Mouse (Mus musculus) spleen, postnatal 4 days (tissue): Measurements from ENCODE around the gene Kcnc3.

ENCODE experiments used
- DNase-seq, 2 experiments: peaks; one replicate each; pipeline ENCODE4 v3.0.0; 2022; ENCODE audit warnings: low spot score in 2 of 2

Gene Kcnc3

DNA sequence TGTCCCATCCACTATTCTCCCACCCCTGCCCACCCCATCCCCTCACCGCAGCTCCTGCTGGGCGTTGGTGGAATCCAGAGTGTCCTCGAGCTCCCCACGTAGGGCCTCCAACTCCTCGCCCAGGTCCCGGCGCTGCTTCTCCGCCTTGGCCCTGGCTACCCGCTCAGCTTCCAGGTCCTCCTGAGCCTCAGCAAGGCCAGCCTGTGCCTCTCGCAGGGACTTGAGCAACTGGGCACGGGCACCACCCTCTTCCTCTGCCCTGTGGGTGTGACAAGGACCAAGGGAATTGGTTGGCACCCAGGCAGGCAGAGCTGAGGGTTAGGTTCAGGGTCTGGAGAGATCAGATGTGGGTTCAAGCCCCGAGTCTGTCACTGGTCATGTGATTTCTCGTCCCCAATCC is 36.5 kb downstream of the Kcnc3 start:
- DNase-seq, result no peak

DNA sequence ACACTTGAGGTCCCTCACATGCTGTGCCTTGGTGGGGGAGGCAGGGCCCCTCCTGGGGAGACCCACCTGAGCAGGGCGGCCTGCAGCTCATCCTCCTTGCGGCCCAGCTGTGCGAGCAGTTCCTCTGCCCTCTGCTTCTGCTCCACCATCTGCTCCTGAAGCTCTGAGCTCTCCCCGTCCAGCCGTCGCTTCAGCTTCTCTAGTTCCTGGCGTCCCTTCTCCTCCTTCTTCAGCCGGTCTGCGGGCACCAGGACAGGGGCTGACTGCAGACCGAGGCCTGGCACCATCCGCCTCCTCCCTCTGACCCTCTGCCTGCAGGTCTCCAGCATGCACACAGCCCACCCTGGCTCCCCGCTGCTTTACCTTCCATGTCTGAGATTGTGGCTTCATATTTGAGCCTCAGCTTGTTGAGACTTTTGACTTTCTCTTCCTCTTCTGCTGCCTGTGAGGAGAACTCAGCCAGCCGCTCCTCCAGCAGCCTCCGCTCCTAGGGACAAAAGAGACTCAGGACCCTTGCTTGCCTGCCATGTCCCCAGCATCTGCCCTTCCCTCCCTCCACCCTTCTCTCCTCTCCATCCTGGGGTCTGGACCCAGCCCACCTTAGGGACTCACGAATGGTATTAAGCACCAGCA is 38.1 kb downstream of the Kcnc3 start:
- no peak for DNase-seq

DNA sequence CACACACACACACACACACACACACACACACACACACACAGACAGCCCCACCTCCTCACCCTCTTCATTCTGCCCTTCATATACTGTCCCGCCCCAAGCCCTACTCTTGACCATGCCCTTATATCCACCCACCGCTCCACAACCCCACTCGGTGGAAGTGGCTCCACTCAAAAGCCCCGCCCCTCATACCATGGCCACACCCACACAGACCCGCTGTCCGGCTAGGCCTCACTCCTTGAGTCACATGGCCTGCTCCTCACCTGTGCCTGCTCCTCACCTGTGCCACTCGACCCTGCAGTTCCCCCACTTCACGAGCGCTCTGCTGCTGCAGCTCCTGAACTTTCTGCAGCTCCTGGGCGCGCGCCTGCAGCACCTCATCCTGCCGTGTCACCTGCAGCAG is 40.0 kb downstream of the Kcnc3 start:
- no peak for DNase-seq

DNA sequence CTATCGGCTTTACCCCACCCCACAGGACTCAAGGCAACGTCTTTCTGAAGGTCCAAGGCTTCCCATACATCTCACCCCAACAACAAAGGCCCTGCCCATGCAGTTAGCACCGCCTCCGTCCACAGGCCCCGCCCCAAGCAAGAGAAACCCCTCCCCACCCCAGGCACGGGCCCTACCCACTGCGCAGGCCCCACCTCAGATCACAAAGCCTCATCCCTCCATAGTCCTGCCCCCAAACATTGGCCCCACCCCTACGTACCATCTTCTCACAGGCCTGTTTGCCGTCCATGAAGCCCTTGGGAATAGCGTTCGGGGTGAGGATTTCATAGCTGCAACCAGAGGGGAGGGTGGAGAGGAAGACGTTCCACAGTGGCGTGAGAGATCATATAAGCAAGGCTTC is 42.2 kb downstream of the Kcnc3 start:
- DNase-seq, result no peak

DNA sequence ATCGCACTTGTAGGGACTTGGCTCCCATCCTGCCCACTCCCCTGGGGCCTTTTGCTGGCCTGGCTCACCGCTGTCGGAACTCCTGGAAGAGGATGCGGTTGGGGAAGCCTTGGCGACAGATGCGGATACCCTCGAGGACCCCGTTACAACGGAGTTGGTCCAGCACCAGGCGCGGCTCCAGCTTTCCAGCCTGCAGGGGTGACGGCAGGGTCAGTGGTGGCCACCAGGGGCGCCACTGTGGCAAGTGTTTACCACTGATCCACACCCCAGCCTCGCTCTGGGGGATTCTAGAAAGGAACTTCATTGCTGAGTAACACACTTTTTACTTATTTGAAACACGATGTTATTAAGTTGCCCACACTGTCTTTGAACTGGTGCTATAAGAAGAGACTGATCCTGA is 42.9 kb downstream of the Kcnc3 start:
- DNase-seq, result peak in 1 of 2 experiments; percentile 65

DNA sequence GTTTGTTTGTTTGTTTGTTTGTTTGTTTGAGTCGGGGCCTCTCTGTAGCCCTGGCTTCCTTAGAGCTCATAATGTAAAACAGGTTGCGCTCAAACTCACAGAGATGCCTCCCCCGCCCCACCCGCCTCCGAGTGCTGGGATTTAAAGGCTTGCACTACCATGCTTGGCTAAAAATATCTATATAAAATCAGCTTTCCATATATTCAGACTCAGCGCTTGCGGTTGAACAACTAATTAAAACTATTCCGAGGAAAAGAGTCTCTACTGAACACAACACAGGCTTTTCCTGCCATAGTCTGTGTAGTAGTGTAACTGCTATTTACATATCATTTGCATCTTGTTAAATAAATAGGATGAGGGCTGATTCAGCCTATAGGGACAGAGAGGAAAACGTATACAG is 46.2 kb downstream of the Kcnc3 start:
- no peak for DNase-seq

DNA sequence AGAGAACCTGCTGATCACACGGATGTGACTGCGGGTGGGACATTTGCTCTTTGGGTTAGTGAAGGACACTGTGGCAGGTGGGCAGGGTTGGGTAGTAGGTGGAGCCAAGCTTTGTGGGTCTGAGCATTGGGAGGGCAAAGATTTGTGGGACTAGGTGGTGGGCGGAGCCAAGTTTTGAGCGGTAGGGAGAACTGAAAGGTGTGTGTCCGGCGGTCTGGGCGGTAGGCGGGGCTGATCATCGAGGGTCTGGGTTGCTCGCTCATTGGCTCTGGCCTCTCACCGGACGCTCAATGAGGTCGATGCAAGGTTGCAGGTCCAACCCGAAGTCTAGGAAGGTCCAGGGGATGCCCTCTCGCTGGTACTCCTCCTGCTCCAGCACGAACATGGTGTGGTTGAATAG is 48.2 kb downstream of the Kcnc3 start:
- no peak for DNase-seq

DNA sequence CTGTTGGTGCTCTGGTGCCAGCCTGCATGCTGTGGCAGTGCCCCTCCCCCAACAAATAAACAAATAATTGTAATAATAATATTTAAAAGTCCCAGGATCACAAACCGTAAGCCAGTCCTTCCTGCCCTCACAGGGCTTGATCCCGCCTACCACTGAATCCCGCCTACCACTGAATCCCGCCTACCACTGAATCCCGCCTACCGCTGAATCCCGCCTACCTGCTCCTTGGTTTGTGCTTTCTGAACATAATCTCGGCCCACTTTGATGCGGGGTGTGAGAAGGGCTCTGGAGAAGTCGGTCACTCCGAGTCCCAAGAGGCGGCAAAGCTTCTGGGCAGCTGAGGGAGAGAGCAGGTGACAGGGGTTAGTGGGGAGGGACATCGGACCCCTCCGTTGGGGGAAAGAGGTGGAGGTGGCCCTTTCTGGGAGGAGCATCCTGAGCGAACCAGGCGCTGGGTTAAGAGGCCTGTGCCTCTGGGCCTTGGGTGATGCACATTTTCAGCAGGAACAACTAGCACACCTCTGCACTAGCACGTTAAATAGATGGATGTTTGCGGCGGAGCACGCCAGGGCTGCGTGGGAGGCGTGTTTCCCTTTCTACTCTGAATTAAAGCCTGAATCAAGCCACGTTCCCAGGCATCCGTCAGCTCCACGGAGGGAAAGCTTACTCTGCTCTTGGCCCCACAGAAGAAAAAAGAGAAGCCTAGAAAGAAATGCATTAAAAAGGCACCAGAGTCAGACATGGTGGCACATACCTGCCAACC is 50.6 kb downstream of the Kcnc3 start:
- DNase-seq, result no peak

DNA sequence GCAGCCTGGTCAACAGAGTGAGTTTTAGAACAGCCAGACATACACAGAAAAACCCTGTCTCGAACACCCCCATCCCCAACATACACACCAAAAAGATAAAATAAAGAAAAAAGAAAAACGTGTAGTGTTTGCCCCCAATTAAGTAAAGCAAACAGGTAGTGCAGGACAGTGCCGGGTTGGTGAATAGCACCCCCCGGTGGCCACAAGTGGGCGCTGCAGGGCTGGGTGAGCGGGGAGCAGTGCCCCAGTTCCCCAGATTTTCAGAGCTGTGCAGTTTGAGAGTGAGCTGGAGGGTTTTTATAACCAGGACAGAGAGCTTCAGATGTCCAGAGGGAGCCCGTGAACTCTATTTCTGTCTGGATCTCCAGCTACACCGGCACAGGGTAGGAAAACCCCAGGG is 51.4 kb downstream of the Kcnc3 start:
- peak; percentile 60 to 84 for DNase-seq

DNA sequence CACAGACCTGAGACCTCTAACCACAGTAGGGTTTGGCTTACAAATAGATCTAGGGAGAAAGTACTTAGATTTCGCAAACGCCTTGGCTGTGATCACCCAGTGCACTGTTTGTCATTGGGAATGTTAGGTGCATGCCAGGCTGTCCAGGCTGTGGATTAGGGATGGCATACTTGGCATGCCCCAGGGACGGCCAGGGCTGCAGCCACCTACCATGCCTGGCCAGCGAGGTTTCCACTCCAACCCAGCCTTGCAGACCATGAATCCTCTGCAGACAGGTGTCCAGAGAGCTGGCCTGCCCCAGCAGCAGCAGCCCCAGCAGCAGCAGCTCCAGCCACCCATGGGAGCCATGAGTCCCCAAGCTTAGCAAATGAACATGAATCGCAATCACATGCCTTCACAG is 54.8 kb downstream of the Kcnc3 start:
- DNase-seq, result no peak

DNA sequence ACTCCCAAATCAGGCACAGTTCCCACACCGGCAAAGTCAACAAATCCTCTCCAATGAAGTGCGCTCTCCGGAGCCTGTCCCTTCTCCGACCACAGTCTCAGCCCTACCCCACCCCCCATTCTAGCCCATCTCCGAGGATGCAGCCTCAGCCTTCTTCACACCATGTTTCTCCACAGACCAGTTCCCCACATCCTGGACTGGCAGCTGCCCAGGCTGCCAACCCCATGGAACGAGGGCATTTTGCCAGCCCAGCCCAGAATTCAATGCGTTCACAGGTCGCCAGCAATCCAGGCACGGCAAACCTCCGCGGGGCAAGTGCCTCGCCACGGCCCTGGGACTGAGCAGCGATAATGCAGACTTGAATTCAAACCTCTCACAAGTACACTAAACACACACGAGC is 55.5 kb downstream of the Kcnc3 start:
- no peak for DNase-seq

DNA sequence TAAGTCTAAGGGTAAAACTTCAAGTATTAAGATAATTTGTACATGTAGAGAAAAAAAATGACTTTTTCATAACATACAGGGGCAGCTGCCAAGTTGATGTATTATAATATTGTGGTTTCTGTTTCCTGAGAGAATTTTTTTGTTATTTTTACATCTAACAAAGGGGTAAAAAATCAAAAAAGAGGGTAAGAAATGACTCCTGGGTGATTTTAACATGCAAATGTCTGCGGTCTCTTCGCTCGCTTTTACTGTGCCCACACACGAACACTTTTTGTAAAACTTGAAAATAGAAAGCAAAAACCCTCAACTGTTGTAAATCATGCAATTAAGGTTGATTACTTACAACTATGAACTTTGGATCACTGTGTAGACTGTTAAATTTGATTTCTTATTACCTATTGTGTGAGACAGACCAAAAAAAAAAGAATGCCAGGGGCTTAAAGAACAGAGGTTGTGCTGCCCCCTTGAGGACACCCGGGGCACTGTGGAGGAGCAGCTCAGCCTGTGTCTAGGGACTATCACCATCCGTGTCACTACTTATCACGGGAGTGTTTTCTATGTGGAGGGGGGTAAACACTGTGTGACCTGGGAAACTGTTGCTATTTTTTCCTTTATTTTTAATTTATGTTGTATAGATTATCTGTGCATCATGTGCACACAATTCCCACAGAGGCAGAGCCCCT is 56.7 kb downstream of the Kcnc3 start:
- peak; percentile 64 to 84 for DNase-seq

DNA sequence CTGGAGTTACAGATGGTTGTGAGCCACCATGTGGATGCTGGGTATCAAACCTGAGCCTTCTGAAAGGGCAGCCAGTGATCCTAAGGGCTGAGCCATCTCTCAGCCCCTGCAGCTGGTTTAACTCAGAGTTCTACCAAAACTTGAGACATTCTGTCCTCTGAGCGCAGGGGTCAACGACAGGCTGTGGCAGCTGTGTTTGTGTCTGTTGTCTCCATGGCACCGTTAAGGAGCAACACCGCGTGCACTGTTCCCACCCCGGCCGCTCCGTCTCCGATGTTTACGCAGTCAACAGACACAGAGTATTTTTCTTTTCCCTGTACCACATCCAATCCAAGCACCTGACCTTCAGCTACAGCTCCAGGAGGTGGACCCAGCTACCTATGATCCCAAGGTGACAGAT is 57.3 kb downstream of the Kcnc3 start:
- DNase-seq, result no peak

DNA sequence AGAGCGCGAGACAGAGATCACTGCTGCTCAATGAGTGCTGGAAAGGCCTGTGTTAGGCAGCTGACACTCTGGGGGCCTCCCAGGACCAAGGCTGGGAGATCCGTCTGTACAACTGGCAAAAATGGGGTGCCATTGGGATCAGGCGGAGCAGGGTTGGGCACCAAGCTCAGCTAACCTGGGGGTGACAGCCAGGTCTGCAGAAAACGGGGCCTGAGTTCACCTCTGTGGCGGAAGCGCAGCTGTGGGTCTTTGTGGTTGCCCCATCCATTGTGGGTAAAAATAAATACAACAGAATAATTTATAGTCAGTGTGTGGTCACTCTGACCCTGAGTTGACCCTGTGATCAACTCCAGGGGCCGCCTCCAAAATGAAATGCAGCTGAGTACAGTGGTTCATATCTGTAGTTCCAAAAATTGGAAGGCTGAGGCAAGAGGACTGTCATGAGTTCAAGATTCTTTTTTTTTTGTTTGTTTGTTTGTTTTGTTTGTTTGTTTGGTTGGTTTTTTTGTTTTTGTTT is 58.7 kb downstream of the Kcnc3 start:
- DNase-seq, result no peak

DNA sequence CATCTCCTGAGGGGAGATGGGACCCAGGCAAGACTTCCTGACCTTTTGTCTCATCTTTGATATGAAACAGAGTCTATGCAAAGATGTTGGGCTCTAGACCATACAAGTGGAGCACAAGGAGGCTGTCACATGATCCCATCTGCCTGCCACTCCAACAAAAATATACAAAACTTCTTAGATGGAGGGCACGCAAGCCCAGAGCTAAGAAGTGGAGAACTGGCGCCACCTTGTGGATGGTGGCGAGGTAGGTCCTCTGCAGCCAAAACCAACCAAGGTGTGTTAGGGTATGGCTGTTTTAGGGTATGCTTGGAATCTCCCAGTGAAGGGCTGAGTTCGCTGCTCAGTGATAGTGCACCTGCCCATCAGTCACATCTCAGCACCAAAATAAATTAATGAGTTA is 59.5 kb downstream of the Kcnc3 start:
- DNase-seq, result peak; percentile 32 to 82

DNA sequence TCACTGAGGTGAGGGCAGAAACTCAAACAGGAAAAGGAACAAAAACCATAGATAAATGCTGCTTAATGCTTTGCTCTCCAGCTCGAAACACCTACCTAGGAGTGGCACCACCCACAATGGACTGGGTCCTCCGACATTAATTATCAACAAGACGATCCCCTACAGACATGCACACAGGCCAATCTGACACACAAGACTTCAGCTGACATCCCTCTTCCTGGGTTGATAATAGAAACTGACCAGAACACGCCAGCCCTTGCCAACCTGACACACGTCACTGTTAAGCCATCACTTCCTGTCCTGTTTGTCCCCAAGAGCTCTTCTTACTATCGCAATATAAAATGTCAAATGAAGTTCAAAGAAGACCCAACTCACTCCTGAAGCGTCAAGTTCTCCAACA is 61.0 kb downstream of the Kcnc3 start:
- DNase-seq, result no peak

DNA sequence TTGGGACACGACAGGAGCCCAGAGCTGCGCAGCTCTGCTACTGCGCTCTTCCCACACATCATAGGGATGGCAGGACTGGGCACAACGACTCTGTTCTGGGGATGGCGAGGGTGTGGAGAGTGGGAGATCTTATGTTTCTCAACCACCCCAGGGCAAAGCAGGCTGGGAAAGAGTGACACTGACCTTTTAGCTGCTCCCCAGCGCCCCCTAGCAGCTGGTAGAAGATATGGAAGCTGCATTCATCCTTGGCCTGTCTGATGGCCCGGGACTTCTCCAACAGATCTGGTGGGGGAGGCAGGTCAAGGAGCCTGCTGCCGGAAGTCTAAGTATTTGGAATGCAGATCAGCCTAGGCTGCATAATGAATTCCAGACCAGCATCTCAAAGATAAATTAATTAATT is 63.3 kb downstream of the Kcnc3 start:
- DNase-seq, result peak in 1 of 2 experiments; percentile 26
